Mouse (Mus musculus) embryonic facial prominence, embryonic 15.5 days (tissue): ENCODE measurements around the gene Mrto4. TPM values are rescaled to one million over a fixed set of nuclear protein-coding genes. Genes with fewer than 3 reads are reported as not detected.
"Not testable (repeated sequence)": the region's sequence is repeated elsewhere in the genome, so short reads cannot be mapped to it uniquely, and the experiment has no call there.

Source experiments
- ATAC-seq: fragments of 200-750 bp; cut with Nextera tagmentation; 2 replicates; pipeline ENCODE4 v1.8.0; 2017; ENCODE audit warnings: low read depth, moderate TSS enrichment; ENCODE audit not compliant: insufficient number of reproducible peaks, low FRiP score, low TSS enrichment
- H3K27ac ChIP-seq: fragments of 300-500 bp; sonication (generic); replicated peaks from 2 replicates; pipeline ENCODE4 v1.5.1; 2015; ENCODE audit warnings: mild to moderate bottlenecking, inconsistent platforms
- H3K27me3 ChIP-seq: fragments of 300-500 bp; sonication (generic); 2 replicates; pipeline ENCODE4 v1.6.1; 2015; ENCODE audit warnings: inconsistent platforms
- H3K36me3 ChIP-seq: fragments of 300-500 bp; sonication (generic); 2 replicates; pipeline ENCODE4 v1.6.1; 2015; ENCODE audit warnings: mild to moderate bottlenecking, inconsistent platforms
- H3K4me1 ChIP-seq: fragments of 300-500 bp; sonication (generic); 2 replicates; pipeline ENCODE4 v1.6.1; 2015; ENCODE audit warnings: inconsistent platforms
- H3K4me2 ChIP-seq: fragments of 300-500 bp; sonication (generic); replicated peaks from 2 replicates; pipeline ENCODE4 v1.6.1; 2015; ENCODE audit warnings: mild to moderate bottlenecking, inconsistent platforms
- H3K4me3 ChIP-seq: fragments of 300-500 bp; sonication (generic); replicated peaks from 2 replicates; pipeline ENCODE4 v1.5.1; 2015; ENCODE audit warnings: mild to moderate bottlenecking, inconsistent platforms
- H3K9ac ChIP-seq: fragments of 300-500 bp; sonication (generic); 2 replicates; pipeline ENCODE4 v1.6.1; 2015; ENCODE audit warnings: inconsistent platforms
- H3K9me3 ChIP-seq: fragments of 300-500 bp; sonication (generic); replicated peaks from 2 replicates; pipeline ENCODE4 v1.6.1; 2016; ENCODE audit warnings: inconsistent platforms
- WGBS: fragments of 180-500 bp; shearing (Covaris S2); methylation state at CpG from one replicate; pipeline ENCODE4 v1.1.7; 2015; 5-methylcytosine and 5-hydroxymethylcytosine counted together
- polyA plus RNA-seq: library from polyadenylated mRNA; unstranded; fragments of >200 nt; fragmentation: Nextera tagmentation; extraction: Ambion mirVana; gene quantifications from 2 replicates; pipeline ENCODE4 v1.2.1, GENCODE M21; 2015

Mrto4 gene
- 103 and 108 TPM in 2 replicates for polyA plus RNA-seq

DNA sequence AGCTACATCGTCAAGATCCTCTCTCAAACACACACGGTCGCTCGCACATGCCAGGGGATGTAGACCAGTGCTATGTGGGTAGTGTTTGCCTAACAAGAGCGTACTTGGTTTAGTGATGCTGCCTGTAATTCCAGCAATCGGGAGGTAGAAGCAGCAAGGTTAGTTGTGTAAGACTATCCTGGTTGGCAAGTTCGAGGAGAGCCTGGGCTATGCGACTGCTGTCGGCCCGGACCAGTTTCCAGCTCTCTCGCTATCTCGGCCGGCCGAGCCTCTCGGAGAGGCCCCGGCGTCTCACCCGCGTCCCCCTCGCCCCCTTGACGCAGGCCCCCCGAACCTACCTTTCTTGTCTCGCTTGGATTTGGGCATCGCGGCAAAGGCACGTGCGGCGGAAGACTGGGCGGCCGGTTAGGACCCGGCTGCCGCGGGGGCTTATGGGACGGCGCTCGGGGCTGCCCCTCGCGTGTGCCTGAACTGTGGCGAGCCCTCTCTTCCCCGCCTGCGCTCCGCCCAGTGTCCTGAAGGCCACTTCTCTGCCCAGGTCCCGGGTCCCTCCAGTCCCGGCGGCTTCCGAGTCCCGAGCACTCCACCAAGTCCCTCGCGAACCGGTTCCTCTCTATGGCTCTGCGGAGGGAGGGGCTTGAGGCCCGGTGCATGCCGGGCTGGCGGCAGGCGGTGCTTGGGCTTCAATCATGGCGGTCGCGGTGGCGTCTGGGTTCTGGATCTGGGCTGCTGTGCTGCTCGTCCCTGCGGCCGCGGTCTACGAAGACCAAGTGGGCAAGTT is at the start of gene Mrto4, which contains the start of the genes Emc1 and Ubr4:
Gene Mrto4, minus strand, starts transcription at position 646 of the 781 bp plus-strand sequence.
Gene Emc1, plus strand, starts transcription at position 657 of the 781 bp plus-strand sequence.
Gene Ubr4, plus strand, starts transcription at position 679 of the 781 bp plus-strand sequence.
- peak; percentile 90 for ATAC-seq
- Histone ChIP-seq H3K27me3 (no peaks in the 10 kb centered on the region), H3K36me3 (peaks cover 48% of the 10 kb centered on the region), H3K9me3 (no peaks in the 10 kb centered on the region), H3K9ac (peak within 1 kb of the TSS; percentile 94), H3K4me2 (peak within 1 kb of the TSS; percentile 86), H3K4me1 (peaks cover 18% of the 10 kb centered on the region), H3K4me3 (peak within 1 kb of the TSS; percentile 90), H3K27ac (peak within 1 kb of the TSS; percentile 94)
- WGBS = under 1% methylated on average over 64 of the region's 64 CpGs

DNA sequence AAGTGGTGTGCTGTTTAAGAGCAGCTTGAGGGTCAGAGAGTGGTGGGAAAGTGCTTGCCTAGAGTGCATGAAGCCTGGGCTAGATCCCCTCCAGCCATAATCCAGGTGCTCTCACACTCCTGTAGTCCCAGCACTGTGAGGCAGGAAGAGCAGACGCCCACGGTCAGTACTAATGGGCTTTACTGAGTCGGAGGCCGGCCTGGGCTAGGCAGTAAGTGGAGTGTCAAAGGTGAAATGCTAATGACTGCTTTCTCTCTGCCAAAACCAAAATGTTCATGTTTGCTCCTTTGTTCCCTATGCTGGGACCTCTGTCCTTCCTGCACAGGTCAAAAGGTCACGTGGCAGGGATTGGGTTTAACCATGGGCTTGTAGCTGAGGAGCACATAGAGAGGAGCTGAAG is 48.1 kb upstream of the Mrto4 start:
- H3K27me3 ChIP-seq = no peaks in the 10 kb centered on the region
- H3K4me2 ChIP-seq = no peak overlapping the region
- H3K27ac ChIP-seq = no peak overlapping the region
- H3K9ac ChIP-seq = no peak overlapping the region
- WGBS = 57% methylated on average over 5 of the region's 5 CpGs
- no peaks in the 10 kb centered on the region for H3K9me3 ChIP-seq
- H3K4me3 ChIP-seq = no peak overlapping the region
- peaks cover 94% of the 10 kb centered on the region for H3K36me3 ChIP-seq
- no peaks in the 10 kb centered on the region for H3K4me1 ChIP-seq
- ATAC-seq = no peak

DNA sequence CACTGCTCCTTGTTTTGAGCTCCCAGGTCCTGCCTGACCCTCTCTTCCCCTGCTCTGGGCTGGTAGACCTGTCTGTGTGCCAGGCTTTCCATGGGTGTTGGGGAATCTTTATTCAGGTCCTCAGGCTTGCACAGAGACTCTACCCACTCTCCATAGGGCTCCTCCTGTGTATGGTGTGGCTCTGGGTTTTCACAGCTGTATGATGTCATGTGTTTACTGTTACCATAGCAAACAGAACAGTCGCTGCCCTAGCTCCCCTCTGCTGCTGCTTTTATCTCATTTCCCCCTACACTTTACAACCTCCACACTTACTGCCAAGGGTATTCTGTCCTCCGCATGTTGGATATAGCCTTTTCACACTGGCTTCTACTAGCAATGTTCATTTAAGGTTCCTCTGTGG is 43.1 kb upstream of the Mrto4 start:
- WGBS = 65% methylated on average over 2 of the region's 2 CpGs

GRCm38 (mm10) chr4:139389557-139389956 is 37.2 kb upstream of the Mrto4 start:
- H3K4me1 ChIP-seq = no peaks in the 10 kb centered on the region
- H3K9me3 ChIP-seq = no peaks in the 10 kb centered on the region
- H3K27me3 ChIP-seq = no peaks in the 10 kb centered on the region
- no peak overlapping the region for H3K27ac ChIP-seq
- H3K4me2 ChIP-seq = no peak overlapping the region
- no peak overlapping the region for H3K9ac ChIP-seq
- ATAC-seq = no peak
- 74% methylated on average over 4 of the region's 4 CpGs for WGBS
- no peak overlapping the region for H3K4me3 ChIP-seq
- peaks cover 51% of the 10 kb centered on the region for H3K36me3 ChIP-seq

More for the DNA sequence above, 43.1 kb upstream of the Mrto4 start:
- H3K4me1 ChIP-seq = no peaks in the 10 kb centered on the region
- no peak overlapping the region for H3K4me3 ChIP-seq
- H3K27me3 ChIP-seq = no peaks in the 10 kb centered on the region
- peaks cover 92% of the 10 kb centered on the region for H3K36me3 ChIP-seq
- ATAC-seq = no peak
- H3K9ac ChIP-seq = no peak overlapping the region
- H3K27ac ChIP-seq = no peak overlapping the region
- H3K9me3 ChIP-seq = no peaks in the 10 kb centered on the region
- H3K4me2 ChIP-seq = no peak overlapping the region

- Histone ChIP-seq H3K9me3 (no peaks in the 10 kb centered on the region), H3K9ac (no peak overlapping the region), H3K4me1 (peaks cover 14% of the 10 kb centered on the region), H3K27ac (peak overlapping the region; percentile 55; the same call in 1 of the 2 replicates), H3K4me2 (no peak overlapping the region), H3K27me3 (no peaks in the 10 kb centered on the region), H3K4me3 (no peak overlapping the region), H3K36me3 (peaks cover 28% of the 10 kb centered on the region)
- WGBS = 52% methylated on average over 6 of the region's 6 CpGs
- ATAC-seq = no peak; the same call in 1 of the 2 replicates
These were observed 34.5 kb upstream of the Mrto4 start for GRCm38 (mm10) chr4:139386869-139387319.

DNA sequence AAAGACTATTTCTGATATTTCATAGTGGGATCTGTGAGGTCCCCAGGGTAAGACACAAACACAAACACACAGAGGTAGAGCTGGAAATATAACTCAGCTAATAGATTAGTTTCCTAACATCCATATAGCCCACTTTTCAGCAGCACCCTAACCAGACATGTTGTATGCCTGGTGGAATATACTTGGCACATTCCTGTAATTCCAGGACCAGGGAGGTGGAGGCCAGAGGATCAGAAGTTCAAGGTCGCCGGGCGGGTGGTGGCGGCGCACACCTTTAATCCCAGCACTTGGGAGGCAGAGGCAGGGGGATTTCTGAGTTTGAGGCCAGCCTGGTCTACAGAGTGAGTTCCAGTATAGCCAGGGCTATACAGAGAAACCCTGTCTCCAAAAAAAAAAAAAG is 33.5 kb upstream of the Mrto4 start:
- 89% methylated on average over 5 of the region's 5 CpGs for WGBS
- H3K27ac ChIP-seq, H3K4me3 ChIP-seq, ATAC-seq, H3K4me2 ChIP-seq, H3K9ac ChIP-seq, H3K9me3 ChIP-seq, H3K27me3 ChIP-seq: not testable (repeated sequence)
- H3K36me3 ChIP-seq = peaks cover 17% of the 10 kb centered on the region
- H3K4me1 ChIP-seq = peaks cover 20% of the 10 kb centered on the region

DNA sequence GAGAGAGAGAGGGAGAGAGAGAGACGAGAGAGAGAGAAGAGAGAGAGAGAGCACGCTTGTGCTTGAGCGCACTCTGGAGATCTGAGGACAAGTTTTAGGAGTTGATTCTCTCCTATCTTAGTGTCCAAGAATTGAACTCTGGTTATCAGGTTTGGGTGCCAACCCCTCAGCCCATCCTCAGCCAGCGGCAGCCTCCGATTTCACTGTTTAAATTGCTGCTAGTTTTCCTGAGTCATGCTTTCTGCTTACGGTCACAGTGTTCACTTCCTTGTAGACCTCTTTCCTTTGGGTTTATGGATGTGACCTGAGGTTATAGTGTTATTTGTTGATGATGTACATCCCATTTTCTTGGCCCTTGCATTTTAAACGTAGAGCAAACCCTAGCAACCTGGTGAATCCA is 29.9 kb upstream of the Mrto4 start:
- Histone ChIP-seq H3K36me3 (0 out of 2 replicates have a peak, but pooled peaks cover 8% of the 10 kb centered on the region), H3K9ac (no peak overlapping the region), H3K9me3 (no peaks in the 10 kb centered on the region), H3K4me1 (peaks cover 25% of the 10 kb centered on the region), H3K27ac (no peak overlapping the region), H3K4me2 (0 out of 2 replicates have a peak overlapping the region, but pooled peaks have one; percentile 13), H3K4me3 (no peak overlapping the region), H3K27me3 (no peaks in the 10 kb centered on the region)
- no peak for ATAC-seq
- WGBS = 78% methylated on average over 7 of the region's 7 CpGs

GRCm38 (mm10) chr4:139381452-139381845 is 29.1 kb upstream of the Mrto4 start:
- H3K9ac ChIP-seq = peak overlapping the region; percentile 69
- ATAC-seq = no peak
- H3K27me3 ChIP-seq = no peaks in the 10 kb centered on the region
- peak overlapping the region; percentile 84 for H3K4me2 ChIP-seq
- no peak overlapping the region for H3K27ac ChIP-seq
- 44% methylated on average over 4 of the region's 4 CpGs for WGBS
- H3K9me3 ChIP-seq = no peaks in the 10 kb centered on the region
- H3K4me3 ChIP-seq = peak overlapping the region; percentile 71
- 0 out of 2 replicates have a peak, but pooled peaks cover 12% of the 10 kb centered on the region for H3K36me3 ChIP-seq
- peaks cover 25% of the 10 kb centered on the region for H3K4me1 ChIP-seq

GRCm38 (mm10) chr4:139380775-139381451 is 28.5 kb upstream of the Mrto4 start:
- Histone ChIP-seq H3K36me3 (peaks cover 16% of the 10 kb centered on the region; the same call in 1 of the 2 replicates), H3K9me3 (no peaks in the 10 kb centered on the region), H3K27me3 (no peaks in the 10 kb centered on the region), H3K27ac (peak overlapping the region; percentile 74), H3K4me1 (peaks cover 25% of the 10 kb centered on the region), H3K4me2 (peak overlapping the region; percentile 84), H3K9ac (peak overlapping the region; percentile 69), H3K4me3 (peak overlapping the region; percentile 71)
- WGBS = 2% methylated on average over 34 of the region's 44 CpGs
- ATAC-seq = peak; percentile 12; the same call in 1 of the 2 replicates

DNA sequence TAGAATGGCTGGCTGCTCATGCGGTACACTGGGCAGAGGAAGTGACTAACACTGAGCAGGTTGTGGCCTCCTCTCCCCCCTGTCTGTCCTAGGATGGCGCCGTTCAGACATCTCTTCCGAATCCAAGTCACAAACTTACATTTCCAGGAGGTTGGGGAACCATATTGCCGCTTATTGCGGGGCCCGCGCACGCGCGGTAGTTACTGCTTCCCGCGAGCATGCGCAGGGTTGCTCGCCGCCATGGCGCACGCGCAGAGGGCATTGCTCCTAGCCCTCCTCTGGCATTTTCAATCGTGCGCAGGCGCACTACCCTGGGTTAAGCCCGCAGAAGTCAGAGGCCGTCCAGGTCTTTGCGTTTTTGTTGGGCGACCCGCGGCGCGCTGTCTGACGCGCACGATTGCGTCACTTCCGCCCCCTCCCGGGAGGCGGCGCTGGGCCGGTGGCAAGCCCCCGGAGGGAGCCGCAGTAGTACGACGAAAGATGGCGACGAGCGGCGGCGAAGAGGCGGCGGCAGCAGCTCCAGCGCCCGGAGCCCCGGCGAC is 27.9 kb upstream of the Mrto4 start:
- under 1% methylated on average over 53 of the region's 54 CpGs for WGBS

DNA sequence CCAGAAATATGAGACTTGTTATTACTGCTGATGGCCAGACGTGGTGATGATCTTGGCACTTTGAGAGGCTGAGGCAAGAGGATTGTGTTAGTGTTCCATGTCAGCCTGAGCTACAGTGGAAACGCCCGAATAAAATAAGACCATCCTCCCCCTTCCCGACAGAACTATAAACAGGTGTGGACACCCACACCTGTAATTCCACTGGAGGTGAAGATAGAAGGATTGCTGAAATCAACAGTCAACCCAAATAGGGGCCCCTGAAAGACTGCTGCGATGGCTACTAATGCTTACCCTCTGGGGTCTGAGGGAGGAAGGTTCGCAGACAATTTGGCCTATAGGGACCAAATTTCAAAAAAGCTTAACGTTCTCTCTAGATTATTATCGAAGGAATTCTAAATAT is 27.3 kb upstream of the Mrto4 start:
- 10% methylated on average over 8 of the region's 8 CpGs for WGBS
- H3K27me3 ChIP-seq = no peaks in the 10 kb centered on the region
- ATAC-seq = no peak
- H3K4me2 ChIP-seq = peak overlapping the region; percentile 81
- peak overlapping the region; percentile 93 for H3K27ac ChIP-seq
- H3K36me3 ChIP-seq = peaks cover 28% of the 10 kb centered on the region
- H3K4me3 ChIP-seq = peak overlapping the region; percentile 71
- no peaks in the 10 kb centered on the region for H3K9me3 ChIP-seq
- H3K4me1 ChIP-seq = peaks cover 25% of the 10 kb centered on the region
- peak overlapping the region; percentile 86 for H3K9ac ChIP-seq

More for the DNA sequence above, 27.9 kb upstream of the Mrto4 start:
- Histone ChIP-seq H3K36me3 (peaks cover 22% of the 10 kb centered on the region), H3K4me3 (peak overlapping the region; percentile 71), H3K4me1 (peaks cover 25% of the 10 kb centered on the region), H3K4me2 (peak overlapping the region; percentile 84), H3K27ac (peak overlapping the region; percentile 93), H3K27me3 (no peaks in the 10 kb centered on the region), H3K9ac (peak overlapping the region; percentile 86), H3K9me3 (no peaks in the 10 kb centered on the region)
- peak; percentile 98 for ATAC-seq
